Mouse (Mus musculus): ENCODE data around the gene Ap1g2.

GRCm38 (mm10) chr14:55083481-55083880 is 22.9 kb downstream of the Ap1g2 start:
- TF ChIP-seq CTCF (IDR thresholded peaks at IDR 0.05; ENCODE audit: low read depth) = no peak
- no peak for TF ChIP-seq EP300 (IDR thresholded peaks at IDR 0.05; ENCODE audit: low read depth)
